Mouse (Mus musculus) forebrain, postnatal 0 days (tissue): ENCODE results near the gene Pik3cb. TPM values are rescaled to one million over a fixed set of nuclear protein-coding genes. Genes with fewer than 3 reads are reported as not detected.

Experiments used
- ATAC-seq: fragments of 200-750 bp; cut with Nextera tagmentation; 2 replicates; pipeline ENCODE4 v1.8.0; 2017; ENCODE audit warnings: mild to moderate bottlenecking, moderate library complexity
- DNase-seq: peaks from one replicate; pipeline ENCODE4 v3.0.0-alpha.2; 2015
- H3K27ac ChIP-seq: fragments of 300-500 bp; sonication (generic); 2 replicates; pipeline ENCODE4 v1.5.1; 2014; ENCODE audit warnings: low read depth, mild to moderate bottlenecking, antibody characterized with exemption, low read length, moderate library complexity, mixed read lengths
- H3K27me3 ChIP-seq: fragments of 300-500 bp; sonication (generic); 2 replicates; pipeline ENCODE4 v1.6.1; 2014; ENCODE audit warnings: mild to moderate bottlenecking, low read length, mixed read lengths; ENCODE audit not compliant: insufficient read depth
- H3K36me3 ChIP-seq: fragments of 300-500 bp; sonication (generic); 2 replicates; pipeline ENCODE4 v1.6.1; 2014; ENCODE audit warnings: mild to moderate bottlenecking, moderate library complexity; ENCODE audit not compliant: insufficient read depth
- H3K4me1 ChIP-seq: fragments of 300-500 bp; sonication (generic); 2 replicates; pipeline ENCODE4 v1.6.1; 2014; ENCODE audit warnings: antibody characterized with exemption; ENCODE audit not compliant: insufficient read depth
- H3K4me2 ChIP-seq: fragments of 300-500 bp; sonication (generic); 2 replicates; pipeline ENCODE4 v1.6.1; 2014; ENCODE audit warnings: low read depth, mild to moderate bottlenecking, moderate library complexity
- H3K4me3 ChIP-seq: fragments of 300-500 bp; sonication (generic); 2 replicates; pipeline ENCODE4 v1.5.1; 2014; ENCODE audit warnings: low read depth, low read length, mixed read lengths
- H3K9ac ChIP-seq: fragments of 300-500 bp; sonication (generic); 2 replicates; pipeline ENCODE4 v1.6.1; 2014; ENCODE audit warnings: mild to moderate bottlenecking
- H3K9me3 ChIP-seq: fragments of 300-500 bp; sonication (generic); 2 replicates; pipeline ENCODE4 v1.6.1; 2016; ENCODE audit warnings: low read length
- CTCF ChIP-seq: sonication (generic); IDR thresholded peaks from 2 replicates; pipeline ENCODE4 v1.5.1; 2016; ENCODE audit warnings: antibody characterized with exemption, control low read depth, low read depth
- WGBS: fragments of 180-500 bp; shearing (Covaris S2); extraction: QIAGEN DNeasy Blood & Tissue Kit; methylation state at CpG from one replicate; pipeline ENCODE4 v1.1.7; 2014; 5-methylcytosine and 5-hydroxymethylcytosine counted together
- polyA plus RNA-seq: library from polyadenylated mRNA; unstranded; fragments of >200 nt; fragmentation: Nextera tagmentation; extraction: Ambion mirVana; gene quantifications from 2 replicates; pipeline ENCODE4 v1.2.1, GENCODE M21; 2015
- total RNA-seq: library from RNA; depleted of rRNA; stranded (reverse); fragments of >200 nt; gene quantifications from 2 replicates; pipeline ENCODE4 v1.2.3, GENCODE M21; 2014

The Pik3cb gene
- total and polyA plus RNA-seq, 2 experiments from 2014 or later = 2.2 to 5.7 TPM

DNA sequence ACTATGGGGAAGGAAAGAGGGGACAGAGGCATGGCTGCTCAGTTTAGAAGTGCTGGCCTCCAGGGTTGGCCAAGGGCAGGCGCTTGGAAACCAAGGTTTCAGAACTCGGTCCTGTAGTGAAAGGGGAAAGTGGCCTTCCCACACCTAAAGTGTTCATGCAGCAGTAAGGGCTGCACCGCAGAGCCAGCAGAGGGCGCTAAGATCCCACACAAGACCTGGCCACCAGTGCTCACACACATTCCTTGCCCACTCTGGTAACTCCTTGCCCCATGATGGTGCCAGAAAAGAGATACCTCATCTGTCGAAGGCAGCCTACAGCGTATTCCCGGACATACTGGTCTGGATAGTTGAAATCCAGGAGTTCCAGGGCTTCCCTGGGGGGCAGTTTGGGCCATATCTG is 77.9 kb downstream of the Pik3cb start:
- H3K27ac ChIP-seq = no peak overlapping the region
- peak; percentile 96 for TF ChIP-seq CTCF

DNA sequence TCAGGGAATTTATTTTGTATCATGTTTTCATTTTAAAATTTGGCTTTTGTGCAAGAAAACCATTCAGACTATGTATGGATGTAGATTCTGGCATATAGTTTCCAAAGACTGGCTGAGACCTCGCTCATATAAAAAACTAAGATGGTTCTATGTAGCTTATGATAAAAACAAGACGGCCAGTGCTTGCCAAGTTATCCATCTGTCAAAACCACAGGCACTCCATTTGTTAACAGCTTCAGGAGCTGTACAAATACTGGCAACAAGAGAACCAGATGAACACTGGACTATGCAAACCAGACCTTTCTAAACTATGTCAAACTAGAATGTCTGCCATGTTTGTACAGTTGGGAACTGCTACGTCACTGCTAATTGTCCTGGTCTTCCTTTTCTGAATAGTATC is 82.7 kb downstream of the Pik3cb start:
- Histone ChIP-seq H3K27me3 (no peaks in the 10 kb centered on the region), H3K4me1 (no peaks in the 10 kb centered on the region), H3K9me3 (no peaks in the 10 kb centered on the region), H3K4me3 (no peak overlapping the region), H3K9ac (no peak overlapping the region), H3K4me2 (no peak overlapping the region), H3K27ac (no peak overlapping the region), H3K36me3 (peaks cover 8% of the 10 kb centered on the region)
- DNase-seq = peak; percentile 24
- TF ChIP-seq CTCF = no peak
- peak; percentile 36; the same call in 1 of the 2 replicates for ATAC-seq
- WGBS = 60% methylated on average over 3 of the region's 3 CpGs

More for the DNA sequence above, 77.9 kb downstream of the Pik3cb start:
- DNase-seq = peak; percentile 83
- Histone ChIP-seq H3K4me3 (no peak overlapping the region), H3K4me2 (no peak overlapping the region), H3K4me1 (no peaks in the 10 kb centered on the region), H3K36me3 (peaks cover 9% of the 10 kb centered on the region), H3K27me3 (no peaks in the 10 kb centered on the region), H3K9me3 (no peaks in the 10 kb centered on the region), H3K9ac (no peak overlapping the region)
- ATAC-seq = peak; percentile 76
- 36% methylated on average over 7 of the region's 7 CpGs for WGBS

DNA sequence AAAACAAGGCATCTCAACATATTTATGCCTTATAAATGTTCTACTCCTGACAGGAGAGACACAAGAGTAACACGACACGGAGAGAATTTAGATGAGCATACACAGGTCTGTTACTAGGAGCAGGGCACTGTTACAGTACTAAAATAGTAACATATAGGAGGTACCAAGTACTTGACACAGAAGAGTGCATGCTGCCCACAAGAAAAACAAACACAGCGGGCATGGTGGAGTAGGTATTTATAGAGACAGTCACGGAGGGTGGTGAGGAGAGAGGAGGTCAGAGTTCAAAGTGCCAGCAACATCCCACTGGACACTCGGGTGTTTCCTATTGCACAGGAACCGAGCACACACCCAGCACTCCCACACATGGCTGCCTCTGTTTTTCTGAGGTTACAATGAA is 90.7 kb downstream of the Pik3cb start:
- Histone ChIP-seq H3K36me3 (peaks cover 27% of the 10 kb centered on the region), H3K4me2 (no peak overlapping the region), H3K9ac (no peak overlapping the region), H3K4me3 (no peak overlapping the region), H3K27me3 (no peaks in the 10 kb centered on the region), H3K27ac (no peak overlapping the region), H3K4me1 (no peaks in the 10 kb centered on the region), H3K9me3 (no peaks in the 10 kb centered on the region)
- no peak for TF ChIP-seq CTCF
- WGBS = 76% methylated on average over 6 of the region's 6 CpGs
- no peak for DNase-seq
- no peak for ATAC-seq

DNA sequence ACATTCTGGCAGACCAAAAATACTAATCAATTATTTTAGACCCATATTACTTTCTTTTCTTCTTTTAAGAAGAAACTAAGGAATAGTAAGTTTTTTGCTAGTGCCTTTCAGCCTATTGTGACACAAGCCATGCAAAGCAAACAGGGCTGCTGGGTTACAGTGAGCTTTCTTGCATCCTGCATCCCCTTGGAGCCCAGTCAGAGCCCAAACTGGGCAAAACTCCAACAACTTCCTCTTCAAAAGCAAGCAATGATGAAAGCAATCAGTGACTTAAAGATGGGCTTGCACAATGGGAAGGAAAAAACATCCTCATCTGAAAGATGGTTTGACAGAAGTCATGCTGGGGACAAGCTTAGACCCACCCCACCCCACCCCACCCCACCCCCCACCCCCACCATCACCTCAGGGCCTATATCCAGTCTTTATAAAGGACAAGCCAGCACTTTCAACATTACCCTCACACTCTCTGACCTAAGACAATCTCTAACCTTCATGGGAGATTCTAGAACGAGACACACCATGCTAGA is 91.6 kb downstream of the Pik3cb start:
- Histone ChIP-seq H3K4me2 (no peak overlapping the region), H3K27me3 (no peaks in the 10 kb centered on the region), H3K9ac (no peak overlapping the region), H3K9me3 (no peaks in the 10 kb centered on the region), H3K36me3 (peaks cover 25% of the 10 kb centered on the region), H3K4me1 (no peaks in the 10 kb centered on the region), H3K27ac (no peak overlapping the region), H3K4me3 (no peak overlapping the region)
- 63% methylated on average over 1 of the region's 1 CpGs for WGBS
- peak; percentile 31 for DNase-seq
- no peak for TF ChIP-seq CTCF
- ATAC-seq = no peak

DNA sequence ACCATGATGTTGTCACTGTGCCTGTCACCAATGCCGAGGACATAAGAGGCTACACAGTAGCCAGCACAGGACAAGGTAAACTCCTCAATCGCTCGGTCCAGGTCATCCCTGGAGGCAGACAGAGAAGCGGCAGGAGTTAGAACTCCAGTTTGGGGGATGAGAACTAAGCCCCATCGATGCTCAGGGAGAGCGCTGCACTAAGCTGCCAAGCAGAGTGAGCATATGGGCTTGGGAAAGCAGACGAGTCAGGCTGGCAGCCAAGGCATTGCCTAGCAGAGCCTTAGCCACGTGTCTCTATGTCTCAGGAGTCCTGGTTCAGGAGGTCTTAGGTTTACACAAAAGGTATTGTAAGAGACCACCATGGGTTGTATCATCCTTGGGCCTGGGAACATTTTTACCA is 95.7 kb downstream of the Pik3cb start:
- H3K4me2 ChIP-seq = no peak overlapping the region
- DNase-seq (peak; percentile 59), ATAC-seq (peak; percentile 69)
- peaks cover 25% of the 10 kb centered on the region for H3K36me3 ChIP-seq
- 0 out of 2 replicates have a peak overlapping the region, but pooled peaks have one; percentile 29 for H3K27ac ChIP-seq
- 67% methylated on average over 8 of the region's 8 CpGs for WGBS
- no peaks in the 10 kb centered on the region for H3K4me1 ChIP-seq
- H3K27me3 ChIP-seq = no peaks in the 10 kb centered on the region
- H3K9me3 ChIP-seq = no peaks in the 10 kb centered on the region
- no peak for TF ChIP-seq CTCF
- H3K4me3 ChIP-seq = no peak overlapping the region
- no peak overlapping the region for H3K9ac ChIP-seq

DNA sequence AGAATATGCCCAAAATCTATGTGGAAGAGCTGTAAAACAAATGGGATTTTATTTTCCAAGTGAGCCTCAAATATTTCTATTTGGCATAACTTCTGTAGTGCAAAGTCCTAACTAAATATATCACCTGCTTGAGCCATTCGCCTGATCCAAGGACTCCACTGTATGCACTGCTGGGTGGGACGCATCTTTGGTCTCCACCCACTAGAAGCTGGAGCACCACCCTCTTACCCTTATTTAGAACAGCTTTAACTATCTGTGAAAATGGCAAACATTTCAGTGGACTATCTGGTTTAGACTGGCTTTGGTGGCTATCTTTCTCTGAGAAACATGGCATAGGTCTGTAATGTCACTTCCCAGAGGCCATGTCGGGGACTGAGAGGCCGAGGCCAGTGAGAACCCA is 97.8 kb downstream of the Pik3cb start:
- ATAC-seq (no peak), DNase-seq (no peak)
- 94% methylated on average over 4 of the region's 4 CpGs for WGBS
- no peak overlapping the region for H3K9ac ChIP-seq
- TF ChIP-seq CTCF = no peak
- no peak overlapping the region for H3K4me3 ChIP-seq
- peaks cover 36% of the 10 kb centered on the region for H3K36me3 ChIP-seq
- no peak overlapping the region for H3K27ac ChIP-seq
- no peaks in the 10 kb centered on the region for H3K4me1 ChIP-seq
- H3K4me2 ChIP-seq = no peak overlapping the region
- no peaks in the 10 kb centered on the region for H3K9me3 ChIP-seq
- H3K27me3 ChIP-seq = no peaks in the 10 kb centered on the region

DNA sequence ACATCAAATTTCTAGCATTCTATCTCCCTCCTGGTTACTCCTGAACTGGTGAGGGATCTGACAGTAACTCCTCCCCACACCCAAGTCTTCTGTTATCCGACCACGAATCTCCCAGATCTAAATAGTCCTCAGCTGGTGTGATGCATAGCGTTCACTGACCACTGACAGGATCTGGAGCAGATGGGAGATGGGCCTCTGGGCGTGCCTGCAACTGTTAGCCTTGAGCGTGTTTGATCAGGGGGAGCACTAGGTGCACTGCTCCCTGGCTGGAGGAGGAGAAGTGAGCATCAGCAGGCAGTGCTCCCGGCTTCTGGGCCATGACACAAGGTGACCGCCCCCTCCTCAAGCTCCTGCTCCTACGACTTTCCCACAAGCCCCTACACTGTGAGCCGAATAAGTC is 98.4 kb downstream of the Pik3cb start:
- peaks cover 36% of the 10 kb centered on the region for H3K36me3 ChIP-seq
- H3K4me3 ChIP-seq = no peak overlapping the region
- ATAC-seq (no peak), DNase-seq (no peak)
- H3K4me1 ChIP-seq = no peaks in the 10 kb centered on the region
- WGBS = 83% methylated on average over 9 of the region's 9 CpGs
- TF ChIP-seq CTCF = no peak
- no peaks in the 10 kb centered on the region for H3K27me3 ChIP-seq
- H3K4me2 ChIP-seq = no peak overlapping the region
- H3K9me3 ChIP-seq = no peaks in the 10 kb centered on the region
- no peak overlapping the region for H3K9ac ChIP-seq
- no peak overlapping the region for H3K27ac ChIP-seq
